Mouse (Mus musculus) right cerebral cortex, postnatal 4 days (tissue): ENCODE results near the gene D17H6S53E.
A peak's percentile ranks its signal among the peaks of the same experiment; 100 is the strongest.
"Not testable (repeated sequence)": the region's sequence is repeated elsewhere in the genome, so short reads cannot be mapped to it uniquely, and the experiment has no call there.

ENCODE experiments used
- DNase-seq: peaks from one replicate; pipeline ENCODE4 v3.0.0-alpha.2; 2022

The D17H6S53E gene

GRCm38 (mm10) chr17:35102299-35102698 lies 23.9 kb upstream of the D17H6S53E start:
- DNase-seq: no peak

- no peak for DNase-seq
Measured at GRCm38 (mm10) chr17:35103221-35103690, 22.9 kb upstream of the D17H6S53E start.

GRCm38 (mm10) chr17:35104079-35104478 lies 22.1 kb upstream of the D17H6S53E start:
- DNase-seq: no peak

- DNase-seq: no peak
Measured at GRCm38 (mm10) chr17:35104754-35105153, 21.4 kb upstream of the D17H6S53E start.

- peak; percentile 38 for DNase-seq
Measured at GRCm38 (mm10) chr17:35105740-35106389, 20.3 kb upstream of the D17H6S53E start.

DNA sequence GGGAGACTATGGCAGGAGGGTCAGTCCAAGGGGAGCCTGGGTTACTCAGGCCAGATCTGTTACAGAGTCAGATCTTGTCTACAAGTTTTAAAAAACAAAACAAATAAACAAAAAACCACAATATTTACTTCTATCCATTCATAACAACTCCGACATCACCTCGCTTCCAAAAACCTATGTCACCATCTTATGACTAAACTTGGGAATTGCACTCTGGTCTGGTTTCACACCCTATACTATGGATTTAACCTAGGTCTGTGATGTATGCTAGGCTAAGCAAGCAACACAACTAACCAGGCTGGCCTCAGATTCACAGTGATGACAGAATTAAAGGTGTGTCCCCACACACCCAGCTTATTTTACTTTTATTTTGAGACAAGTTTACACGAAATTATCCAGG lies 19.7 kb upstream of the D17H6S53E start:
- DNase-seq: no peak

GRCm38 (mm10) chr17:35108097-35108496 lies 18.1 kb upstream of the D17H6S53E start, which contains the start of gene Ly6g5c:
TSS of gene Ly6g5c (plus strand) at chr17:35108279.
- no peak for DNase-seq

GRCm38 (mm10) chr17:35111774-35112173 lies 14.4 kb upstream of the D17H6S53E start:
- no peak for DNase-seq

- DNase-seq: no peak
Measured at GRCm38 (mm10) chr17:35115046-35116019, 10.8 kb upstream of the D17H6S53E start, which contains the start of gene Ly6g5b. TSS of gene Ly6g5b (minus strand) at chr17:35115428.

GRCm38 (mm10) chr17:35120745-35121142 lies 5.4 kb upstream of the D17H6S53E start:
- DNase-seq: peak; percentile 49

GRCm38 (mm10) chr17:35121143-35121799 lies 4.9 kb upstream of the D17H6S53E start, which contains the start of gene Gpank1:
TSS of gene Gpank1 (plus strand) at chr17:35121455.
- peak; percentile 96 for DNase-seq

- peak; percentile 57 for DNase-seq
Measured at GRCm38 (mm10) chr17:35121871-35122303, 4.3 kb upstream of the D17H6S53E start, which contains the start of gene Csnk2b. TSS of gene Csnk2b (minus strand) at chr17:35122053.

DNA sequence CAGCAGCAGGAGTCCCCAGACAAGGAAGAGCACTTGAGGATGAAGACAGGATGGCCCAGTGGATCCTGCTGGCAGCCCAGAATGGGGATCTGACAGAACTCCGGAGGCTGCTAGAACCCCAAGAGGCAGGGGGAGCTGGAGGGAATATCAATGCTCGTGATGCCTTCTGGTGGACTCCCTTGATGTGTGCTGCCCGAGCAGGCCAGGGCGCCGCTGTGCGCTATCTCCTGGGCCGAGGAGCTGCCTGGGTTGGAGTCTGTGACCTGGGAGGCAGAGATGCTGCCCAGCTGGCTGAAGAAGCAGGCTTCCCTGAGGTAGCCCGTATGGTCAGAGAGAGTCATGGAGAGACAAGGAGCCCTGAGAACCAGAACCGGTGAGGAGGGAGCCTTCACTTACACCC lies 2.9 kb upstream of the D17H6S53E start:
- not testable (repeated sequence) for DNase-seq

GRCm38 (mm10) chr17:35124261-35124896 lies 1.8 kb upstream of the D17H6S53E start:
- not testable (repeated sequence) for DNase-seq

GRCm38 (mm10) chr17:35125081-35125480 lies 1.1 kb upstream of the D17H6S53E start:
- no peak for DNase-seq

- no peak for DNase-seq
Measured at GRCm38 (mm10) chr17:35125578-35125977, 595 bp upstream of the D17H6S53E start.

DNA sequence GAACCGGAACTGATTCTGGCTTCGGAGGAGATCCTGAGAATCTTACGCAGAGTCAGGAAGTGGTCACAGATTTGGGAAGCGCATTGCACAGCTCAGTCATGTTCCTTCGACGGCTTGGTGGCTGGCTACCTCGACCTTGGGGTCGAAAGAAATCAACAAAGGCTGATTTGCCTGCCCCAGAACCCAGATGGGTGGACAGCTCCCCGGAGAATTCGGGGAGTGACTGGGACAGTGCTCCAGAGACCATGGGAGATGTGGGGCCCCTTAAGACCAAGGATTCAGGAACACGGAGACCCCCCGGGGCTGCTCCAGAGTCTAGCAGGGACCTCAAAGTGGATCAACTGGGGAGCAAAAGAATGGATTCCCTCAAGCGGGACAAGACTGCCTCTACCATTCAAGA lies 844 bp downstream of the D17H6S53E start:
- DNase-seq: no peak

GRCm38 (mm10) chr17:35128996-35129395 lies 2.8 kb downstream of the D17H6S53E start:
- DNase-seq: no peak

- no peak for DNase-seq
Measured at GRCm38 (mm10) chr17:35131038-35131437, 4.9 kb downstream of the D17H6S53E start.

DNA sequence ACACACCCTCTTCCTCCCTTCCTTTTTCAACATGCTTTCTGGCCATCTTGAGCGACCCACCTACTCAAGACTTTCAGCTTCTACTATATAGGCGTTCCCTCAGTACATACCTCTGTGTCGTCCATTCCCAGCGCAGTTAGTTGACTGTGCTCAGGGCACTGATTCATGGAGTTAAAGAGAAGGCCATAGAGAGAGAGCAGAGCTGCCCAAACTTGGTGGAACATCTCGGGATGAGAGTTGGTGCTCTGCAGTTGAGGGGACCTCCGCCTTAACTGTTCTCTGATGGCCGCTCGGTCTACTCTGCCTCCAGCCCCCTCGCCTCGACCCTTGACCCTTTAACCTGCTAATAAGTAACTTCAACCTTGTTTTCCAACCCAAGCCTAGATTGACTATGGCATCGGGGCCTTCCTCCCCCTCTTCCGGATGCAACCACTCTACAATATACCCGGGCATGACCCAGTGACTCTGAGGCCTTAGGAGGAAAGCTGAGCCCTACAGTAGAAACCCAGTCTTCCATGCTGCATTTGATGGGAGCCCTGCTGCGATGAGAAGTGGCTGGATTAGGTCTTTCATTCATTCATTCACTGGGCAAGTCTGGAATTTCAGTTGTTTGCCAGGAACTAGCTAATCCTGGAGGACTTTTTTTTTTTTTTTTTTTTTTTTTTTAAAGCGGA lies 5.5 kb downstream of the D17H6S53E start, which contains the start of gene Apom:
TSS of gene Apom (minus strand) at position 551 of the 674 bp plus-strand sequence.
- DNase-seq: no peak

GRCm38 (mm10) chr17:35132174-35132560 lies 6.0 kb downstream of the D17H6S53E start:
- DNase-seq: no peak

DNA sequence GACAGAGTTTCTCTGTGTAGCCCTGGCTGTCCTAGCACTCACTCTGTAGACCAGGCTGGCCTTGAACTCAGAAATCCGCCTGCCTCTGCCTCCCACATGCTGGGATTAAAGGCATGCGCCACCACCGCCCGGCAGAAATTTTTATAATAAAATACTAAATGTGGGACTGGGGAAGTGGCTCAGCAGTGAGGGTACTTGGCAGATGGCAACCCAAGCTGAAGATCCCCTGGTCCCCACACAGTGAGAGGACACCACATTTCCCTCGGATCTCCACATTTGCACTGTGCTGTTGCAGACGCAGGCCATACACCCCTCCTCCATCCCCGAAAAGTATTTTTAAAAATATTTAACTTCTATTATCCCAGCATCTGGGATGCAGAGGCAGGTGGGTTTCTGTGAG lies 7.3 kb downstream of the D17H6S53E start:
- DNase-seq: no peak
